Mouse (Mus musculus): ENCODE measurements at regions not wholly inside any gene's neighbourhood (a gene's known extent, or its start where the extent isn't known, plus 50 kb on each side); places are given as distances from the start of the nearest gene placed in this dataset.

DNA sequence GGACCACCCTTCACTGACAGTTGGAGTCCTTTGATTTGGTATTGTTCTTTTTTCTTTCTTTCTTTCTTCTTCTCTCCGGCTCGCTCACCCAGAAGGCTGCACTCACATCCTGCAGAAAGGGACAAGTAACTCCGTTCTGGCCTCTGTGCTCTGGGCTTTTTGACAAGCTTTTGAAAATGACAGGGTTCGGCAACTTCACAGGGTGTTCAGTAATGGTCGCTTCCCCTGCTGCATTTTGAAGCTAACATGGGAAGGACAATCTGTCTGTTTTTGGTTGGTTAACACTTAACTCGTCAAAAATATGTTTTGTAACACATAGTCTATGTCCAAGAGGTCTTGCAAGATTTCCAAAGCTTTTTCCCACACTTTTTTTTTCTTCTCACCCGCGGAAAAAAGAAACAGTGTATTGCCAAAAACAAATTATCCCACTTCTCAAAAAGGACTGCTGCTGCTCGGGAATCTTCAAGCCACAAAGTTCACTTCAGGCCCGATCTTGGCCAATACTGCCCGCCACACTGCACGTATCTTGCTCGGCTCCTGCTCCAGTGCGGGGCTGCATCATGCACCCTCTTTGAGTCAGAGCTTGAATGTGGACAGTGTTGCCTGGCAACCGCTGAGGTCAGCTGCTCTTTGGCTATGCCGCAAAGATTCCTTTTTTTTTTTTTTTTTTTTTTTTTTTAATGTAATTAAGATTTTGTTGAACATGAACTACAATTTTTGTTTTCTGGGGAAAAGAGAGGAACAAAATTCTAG is 209.4 kb upstream of the Inhba start:
- DNase-seq: peak; percentile 7 to 15

DNA sequence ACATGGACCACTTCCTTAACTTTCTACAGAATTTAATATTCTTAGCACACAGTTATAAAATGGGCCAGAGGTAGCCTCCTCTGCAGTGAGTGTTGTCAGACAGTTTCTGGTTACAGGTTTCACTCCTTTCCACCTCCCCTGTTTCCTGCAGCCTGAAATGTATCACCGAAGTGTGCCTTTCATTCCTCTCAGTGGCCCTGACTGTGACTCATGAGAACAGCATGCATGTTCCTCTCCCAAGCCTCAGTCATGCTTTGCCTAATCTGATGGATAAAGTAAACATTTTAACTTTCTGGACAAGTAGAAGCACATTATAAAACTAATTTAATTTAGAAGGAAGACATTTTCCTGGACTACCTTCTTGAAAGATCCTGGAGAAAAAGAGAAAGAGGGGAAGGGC is 207.7 kb upstream of the Inhba start:
- DNase-seq: no peak

DNA sequence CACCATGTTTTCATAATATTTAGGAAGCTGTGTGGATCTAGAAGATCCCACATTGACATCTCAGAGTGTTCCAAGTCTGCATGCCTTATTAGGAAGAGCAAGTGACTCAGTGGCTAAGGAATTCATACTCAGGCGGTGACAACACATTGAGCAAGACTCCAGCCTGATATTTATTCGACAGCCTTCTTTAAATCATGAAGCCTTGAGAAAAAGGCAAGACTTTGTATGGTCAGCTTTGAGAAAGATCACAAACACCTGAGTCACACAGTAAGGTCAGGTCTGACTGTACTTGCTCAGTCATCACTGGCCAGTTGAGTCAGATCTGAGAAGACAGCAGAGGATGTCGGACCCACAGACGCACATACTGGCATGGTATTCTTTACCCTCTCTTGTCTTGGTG is 204.7 kb upstream of the Inhba start:
- no peak for DNase-seq

DNA sequence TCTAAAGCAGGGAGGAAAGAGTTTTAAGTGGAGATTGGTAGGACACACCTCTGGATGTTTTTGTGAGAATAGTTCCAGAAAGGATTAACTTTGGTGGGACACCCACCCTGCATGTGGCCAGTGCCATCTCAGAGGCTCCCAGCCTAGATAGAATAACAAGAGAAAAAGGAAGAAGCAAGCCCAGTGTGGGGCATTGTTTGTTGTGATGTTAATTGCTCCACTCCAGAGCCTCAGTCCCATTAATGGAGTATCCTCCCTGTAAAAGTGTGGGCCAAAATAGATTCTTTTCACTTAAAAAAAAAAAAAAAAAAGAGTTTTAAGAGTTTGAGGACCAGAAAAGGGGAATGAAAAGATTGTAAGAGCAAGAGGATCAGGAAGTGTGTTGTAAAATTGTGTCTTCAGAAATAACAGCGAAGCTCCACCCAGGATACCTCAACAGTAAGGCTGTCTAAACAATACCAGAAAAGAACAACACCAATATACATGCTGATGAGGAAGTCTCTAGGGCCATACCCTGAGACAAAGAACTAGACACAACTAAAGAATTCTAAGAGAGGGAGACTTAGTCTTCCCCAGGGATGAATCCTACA is 189.3 kb upstream of the Inhba start:
- DNase-seq: no peak

DNA sequence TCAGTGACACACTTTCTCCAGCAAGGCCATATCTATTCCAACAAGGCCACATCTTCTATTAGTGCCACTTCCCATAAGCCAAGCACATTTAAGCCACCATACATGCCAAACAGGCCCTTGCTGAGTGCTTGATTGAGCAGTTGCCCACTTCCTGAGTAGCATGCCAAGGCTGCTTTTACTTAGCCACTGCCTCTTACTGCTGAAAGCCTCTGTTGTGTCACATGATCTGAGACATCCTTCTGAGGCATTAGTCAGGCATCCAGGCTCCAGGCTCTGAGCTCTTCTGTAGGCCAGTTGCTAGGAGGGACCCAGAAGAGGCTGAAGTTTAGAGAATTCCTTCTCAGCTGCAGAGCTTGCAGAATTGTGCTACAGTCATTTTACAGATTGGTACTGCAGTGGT is 165.8 kb upstream of the Inhba start:
- no peak for DNase-seq

DNA sequence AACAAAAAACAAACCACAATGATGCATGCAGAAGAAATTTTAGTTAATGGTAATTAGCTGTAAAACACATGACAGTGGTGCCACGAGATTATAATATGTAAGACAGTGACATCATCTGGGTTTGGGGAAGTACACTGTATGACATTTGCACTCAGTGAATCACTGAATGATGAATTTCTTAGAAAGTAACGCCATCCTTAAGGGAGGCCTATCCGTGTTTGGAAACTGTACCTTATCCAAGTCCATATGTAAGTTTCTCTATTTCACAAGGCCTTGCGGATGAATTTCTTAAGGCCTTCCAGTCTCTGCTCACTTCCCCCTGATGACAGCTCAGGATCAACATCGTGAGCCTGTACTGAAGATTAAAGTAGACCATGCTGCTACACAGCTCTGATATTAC is 163.6 kb upstream of the Inhba start:
- DNase-seq: no peak

DNA sequence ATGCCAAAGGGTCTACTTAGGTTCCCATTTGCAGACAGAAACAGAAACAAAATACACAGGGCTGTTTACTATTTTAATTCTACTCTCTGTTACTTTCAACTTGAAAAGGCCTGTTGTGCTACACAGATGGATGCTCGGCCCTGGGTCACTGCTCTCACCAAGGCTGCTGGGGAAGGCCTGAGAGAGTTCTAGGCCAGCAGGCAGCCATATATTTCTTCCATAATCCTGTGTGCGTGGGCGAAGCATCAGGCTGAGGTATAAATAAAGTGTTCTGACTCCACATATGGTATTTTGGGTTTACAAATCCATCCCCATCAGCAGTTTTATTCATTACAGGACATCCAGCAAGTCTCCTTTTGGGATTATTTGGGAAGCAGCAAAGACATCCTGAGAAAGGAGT is 162.5 kb upstream of the Inhba start:
- peak in 1 of 2 experiments; percentile 5 for DNase-seq

DNA sequence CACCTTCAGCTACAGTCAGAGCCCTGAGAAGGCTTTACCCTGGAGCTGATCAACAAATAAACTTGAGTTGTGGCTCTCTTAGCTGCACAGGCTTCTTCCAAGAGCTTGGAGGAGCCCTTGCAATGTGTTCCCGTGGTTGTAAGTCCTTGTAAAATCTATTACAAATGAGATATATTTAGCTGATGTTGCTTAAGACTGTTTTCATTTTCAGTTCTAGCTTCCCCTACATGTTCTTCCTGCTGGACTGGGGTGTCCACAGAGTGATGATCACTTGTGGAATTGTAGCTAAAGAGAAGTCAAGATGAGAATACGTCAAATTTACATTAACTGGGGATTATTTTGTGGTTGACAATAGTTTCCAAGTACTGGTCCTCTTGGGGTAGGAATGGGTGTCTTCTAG is 161.3 kb upstream of the Inhba start:
- no peak for DNase-seq

DNA sequence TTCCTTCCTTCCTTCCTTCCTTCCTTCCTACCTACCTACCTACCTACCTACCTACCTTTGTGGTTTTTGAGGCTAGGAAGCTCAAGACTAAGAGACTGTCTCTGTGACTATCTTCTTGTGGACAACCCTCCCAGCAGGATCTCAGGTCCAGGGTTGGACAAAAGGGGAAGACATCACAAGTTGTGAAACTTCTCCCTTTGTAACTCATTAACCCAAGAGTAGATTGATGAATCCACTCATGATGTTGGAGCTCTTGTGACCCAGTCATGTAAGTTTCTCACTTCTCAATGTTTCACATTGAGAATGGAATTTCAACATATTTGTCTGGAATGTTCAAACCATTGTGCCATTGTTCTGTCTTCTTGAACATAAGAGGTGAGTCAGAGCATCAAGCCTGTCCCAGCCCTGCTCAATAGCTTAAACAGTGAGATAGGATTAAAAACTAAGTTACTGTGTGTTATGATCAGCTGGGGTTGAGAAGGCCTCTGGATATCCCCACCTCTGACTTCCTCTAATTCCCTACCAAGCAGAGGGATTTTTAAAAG is 158.6 kb upstream of the Inhba start:
- no peak for DNase-seq

DNA sequence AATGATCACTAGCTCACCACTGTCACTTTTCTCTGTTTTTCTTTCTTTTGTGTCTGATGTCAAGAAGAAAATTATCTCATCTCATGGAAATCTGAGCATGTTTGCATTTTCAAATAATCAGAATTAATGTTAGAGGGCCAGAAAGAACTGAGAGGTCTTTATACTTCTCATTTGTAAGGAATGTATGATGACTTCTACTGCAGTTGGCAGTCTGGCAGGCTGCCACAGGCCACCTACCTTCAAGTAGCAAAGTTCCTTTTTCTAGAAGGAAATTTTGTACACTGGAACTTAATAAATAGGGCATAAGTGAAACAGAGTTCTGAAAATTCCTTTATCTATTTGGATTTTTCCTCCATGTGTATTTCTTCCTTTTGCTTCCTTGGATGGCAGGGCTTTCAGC is 148.7 kb upstream of the Inhba start:
- no peak for DNase-seq

DNA sequence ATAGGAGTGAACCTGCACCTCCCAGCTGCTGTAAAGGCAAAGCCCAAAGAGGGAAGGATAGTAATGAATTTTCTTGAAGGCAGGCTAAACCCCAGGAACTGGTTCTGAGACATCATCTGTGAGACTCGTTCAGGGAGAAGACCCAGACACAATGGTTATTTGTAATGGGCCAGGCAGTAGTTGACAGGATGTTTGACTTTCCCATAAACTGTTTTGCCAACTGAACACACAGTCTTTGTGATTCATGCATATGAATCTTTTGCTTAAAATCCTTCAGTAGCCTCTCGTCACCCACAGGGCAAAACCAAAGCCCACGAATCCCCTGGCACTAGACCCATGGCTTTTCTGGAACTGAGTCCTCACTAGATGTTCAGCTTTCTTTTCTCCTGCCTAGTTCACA is 148.3 kb upstream of the Inhba start:
- no peak for DNase-seq

DNA sequence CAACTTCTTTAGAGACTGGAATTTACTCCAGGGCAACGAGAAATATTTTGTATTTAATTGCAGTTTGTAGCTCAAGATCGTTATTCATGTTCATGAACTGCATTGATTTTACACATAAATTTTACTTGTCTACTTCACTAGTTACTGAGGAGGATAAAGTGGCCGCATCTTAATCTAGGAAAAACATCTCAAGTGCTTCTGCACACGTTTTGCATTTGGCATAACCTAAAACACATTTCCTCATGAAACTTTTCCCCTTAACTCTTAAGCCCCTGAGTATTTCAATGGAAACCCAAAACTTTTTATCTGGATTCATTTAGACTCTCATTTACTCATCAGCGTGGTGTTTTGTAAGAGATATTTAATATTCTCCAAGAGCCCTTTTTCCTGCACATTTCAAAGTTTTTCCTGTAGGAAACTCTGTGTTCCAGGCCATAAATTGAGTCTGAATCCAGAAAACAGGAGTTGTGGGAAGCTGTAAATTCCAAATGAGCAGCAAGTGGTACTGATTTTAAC is 144.5 kb upstream of the Inhba start:
- DNase-seq: no peak

DNA sequence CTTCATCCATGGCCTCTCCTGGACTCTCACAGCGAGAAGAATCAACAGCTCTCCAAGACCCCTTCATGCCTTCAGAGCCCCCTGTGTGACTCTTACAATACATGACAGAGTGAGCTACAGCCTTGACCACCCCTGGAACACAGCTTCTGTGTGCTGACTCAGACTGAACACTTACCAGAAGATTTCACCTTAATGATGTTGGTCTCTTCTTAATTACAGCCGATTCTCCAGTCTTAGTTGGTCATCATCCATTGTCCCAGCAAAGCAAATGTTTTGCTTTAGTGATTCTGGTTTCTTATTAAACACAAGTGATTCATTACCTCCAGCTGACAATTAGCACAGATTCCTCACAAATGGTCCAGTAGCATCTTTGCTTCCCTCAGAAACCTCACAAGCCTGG is 134.0 kb upstream of the Inhba start:
- DNase-seq: no peak

DNA sequence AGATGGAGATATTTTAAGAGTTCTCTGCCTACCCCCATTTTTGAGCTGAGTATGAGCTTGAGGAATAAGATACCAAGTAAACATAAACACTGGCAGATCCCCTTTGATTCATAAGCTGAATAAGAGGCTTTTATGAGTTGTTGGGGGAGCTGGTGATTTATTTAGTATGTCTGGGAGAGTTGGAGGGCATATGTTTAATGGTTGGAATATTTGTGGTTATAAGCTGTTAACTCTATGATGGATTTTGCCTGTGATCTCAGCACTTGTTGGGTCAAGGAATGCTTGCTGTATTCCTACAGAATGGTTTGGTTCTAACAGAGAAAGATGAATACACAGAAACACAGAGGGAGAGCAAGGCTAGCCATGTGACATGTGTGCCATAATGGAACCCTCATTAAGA is 132.1 kb upstream of the Inhba start:
- DNase-seq: no peak

DNA sequence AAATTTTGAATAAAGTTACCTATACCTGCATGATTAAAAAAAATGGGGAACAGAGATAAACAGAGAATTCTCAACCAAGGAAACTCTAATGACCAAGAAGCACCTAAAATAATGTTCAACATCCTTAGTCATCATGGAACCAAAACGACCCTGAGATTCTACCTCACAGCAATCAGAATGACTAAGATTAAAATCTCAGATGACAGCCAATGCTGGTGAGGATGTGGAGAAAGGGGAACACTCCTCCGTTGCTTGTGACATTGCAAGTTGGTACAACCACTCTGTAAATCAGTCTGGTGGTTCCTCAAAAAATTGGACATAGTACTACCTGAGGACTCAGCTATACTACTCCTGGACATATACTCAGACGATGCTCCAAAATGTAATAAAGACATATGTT is 120.9 kb upstream of the Inhba start:
- no peak for DNase-seq

DNA sequence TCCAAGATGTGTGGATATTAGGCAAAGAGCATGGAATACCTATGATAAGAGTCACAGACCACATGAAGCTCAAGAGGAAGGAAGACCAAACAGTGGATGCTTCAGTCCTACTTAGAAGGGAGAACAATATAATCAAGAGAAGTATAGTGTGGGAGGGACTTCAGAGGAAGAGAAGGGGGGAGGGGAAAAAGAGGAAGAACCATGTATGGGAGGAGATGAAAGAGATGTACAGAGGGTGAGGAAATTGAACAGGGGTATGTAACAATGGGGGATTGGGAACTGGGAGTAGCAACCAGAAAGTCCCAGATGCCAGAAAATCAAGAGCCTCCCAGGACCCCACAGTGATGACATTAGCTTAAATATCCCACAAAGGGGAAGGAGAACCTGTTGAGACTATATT is 120.2 kb upstream of the Inhba start:
- DNase-seq: no peak

DNA sequence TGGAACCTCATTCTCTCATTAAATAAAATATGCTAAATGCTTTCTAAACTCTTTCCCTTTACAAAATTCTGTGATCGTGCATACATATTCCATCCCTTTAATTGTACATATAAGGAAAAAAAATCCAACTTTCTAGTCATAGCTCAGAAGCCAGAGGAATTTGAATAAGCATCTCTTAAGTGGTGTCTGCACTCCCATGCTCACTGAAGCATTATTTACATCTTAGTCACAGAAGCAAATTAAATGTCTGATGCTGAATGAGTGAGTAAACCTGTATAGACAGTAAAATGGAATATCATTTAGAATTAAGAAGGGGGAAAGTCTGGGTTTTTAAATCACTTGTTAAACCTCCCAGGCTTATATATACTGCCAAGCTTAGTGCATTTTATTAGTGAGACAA is 113.5 kb upstream of the Inhba start:
- no peak for DNase-seq

DNA sequence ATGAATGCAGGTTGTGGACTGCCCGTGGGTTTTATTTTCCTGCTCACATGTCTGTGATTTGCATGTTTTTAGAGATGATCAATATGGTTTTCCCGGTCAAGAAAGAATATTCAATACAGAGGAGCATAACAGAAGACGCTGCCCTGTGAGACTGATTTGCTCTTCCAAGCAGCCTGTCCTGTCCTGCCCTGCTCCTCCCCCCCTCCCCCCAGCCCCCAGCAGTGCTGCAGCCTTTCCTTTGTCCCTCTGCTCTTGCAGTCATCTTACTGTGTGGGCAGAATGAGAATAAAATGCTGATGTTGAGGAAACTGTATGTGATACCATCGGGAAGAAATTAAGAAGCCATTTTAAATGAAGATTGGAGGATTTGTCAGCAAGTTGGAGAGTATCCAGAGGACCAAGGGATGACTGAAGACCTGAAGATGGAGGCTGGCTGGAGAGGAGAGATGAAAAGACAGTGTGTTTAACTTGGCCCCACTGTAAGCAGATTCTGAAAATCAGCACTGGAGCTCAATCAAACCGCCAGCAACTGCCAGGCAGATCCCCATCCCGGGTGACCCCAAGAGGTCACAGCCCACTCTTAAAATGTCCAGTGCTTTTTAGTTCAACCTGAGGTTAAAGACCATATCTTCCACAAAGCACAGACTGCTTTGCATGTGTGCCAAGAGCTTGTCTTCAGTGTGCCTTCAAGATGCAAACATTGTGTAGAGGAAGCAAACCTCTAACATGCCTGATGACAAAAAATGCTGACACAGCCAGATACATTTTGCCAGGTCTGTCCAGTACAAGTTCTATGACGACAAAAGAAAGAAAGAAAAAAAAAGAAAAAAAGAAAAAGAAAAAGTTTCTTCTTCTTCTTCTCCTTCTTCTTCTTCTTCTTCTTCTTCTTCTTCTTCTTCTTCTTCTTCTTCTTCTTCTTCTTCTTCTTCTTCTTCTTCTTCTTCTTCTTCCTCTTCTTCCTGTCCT is 109.7 kb upstream of the Inhba start:
- DNase-seq: peak in 1 of 2 experiments; percentile 4

DNA sequence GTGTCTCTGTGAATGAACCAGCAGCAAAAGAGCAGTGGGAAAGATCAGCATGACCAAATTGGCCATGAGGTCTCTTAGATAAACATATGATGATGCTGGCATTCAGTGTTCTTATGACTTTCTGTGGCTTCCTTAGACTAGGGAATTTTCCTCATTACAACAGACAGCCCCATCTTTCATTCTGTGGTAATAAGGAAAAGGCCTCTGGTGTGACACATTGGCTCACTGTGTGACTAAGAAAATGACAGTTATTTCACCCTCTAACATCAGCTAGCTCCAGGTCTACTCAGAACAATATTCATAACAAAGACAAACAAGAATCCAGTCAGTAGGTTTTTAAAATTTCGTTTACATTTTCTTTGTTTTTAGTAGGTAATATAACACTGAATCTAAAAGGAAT is 103.8 kb upstream of the Inhba start:
- no peak for DNase-seq

DNA sequence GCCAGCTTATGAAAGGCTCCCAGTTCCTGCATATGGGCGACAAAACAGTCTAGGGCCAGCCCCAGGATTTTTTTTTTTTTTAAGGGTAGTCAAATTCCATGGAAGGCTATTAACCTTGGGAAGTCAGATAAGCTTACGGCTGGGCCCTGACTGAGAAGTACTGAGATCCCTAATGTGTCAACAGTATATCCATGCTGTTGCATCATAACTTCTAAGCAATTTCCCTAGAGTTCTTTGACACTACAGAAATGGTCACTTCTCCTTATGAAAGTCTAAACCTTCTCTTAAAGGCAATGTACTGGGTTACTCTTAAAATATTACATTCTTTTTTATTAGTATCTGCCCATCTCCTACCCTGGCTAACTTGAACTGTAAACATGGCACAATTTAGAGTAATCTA is 101.1 kb upstream of the Inhba start:
- no peak for DNase-seq

DNA sequence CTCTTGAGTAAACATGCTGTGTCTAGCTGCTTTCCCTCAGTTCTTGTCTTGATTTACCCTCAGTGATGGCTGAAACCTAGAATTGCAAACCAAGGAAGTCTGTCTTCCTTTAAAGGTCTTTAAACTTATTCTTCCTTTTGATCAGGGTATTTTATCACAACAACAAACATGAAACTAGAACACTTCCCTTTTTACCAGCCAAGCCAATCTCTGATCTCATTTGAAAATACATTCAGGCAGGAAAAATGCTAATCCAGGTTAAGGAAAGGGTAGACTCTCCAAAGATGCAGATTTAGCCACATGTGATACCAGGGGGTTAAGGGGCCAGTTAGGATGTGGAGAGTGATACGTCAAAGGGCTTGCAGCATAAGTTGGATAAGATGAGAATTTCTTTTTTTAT is 100.4 kb upstream of the Inhba start:
- DNase-seq: no peak

DNA sequence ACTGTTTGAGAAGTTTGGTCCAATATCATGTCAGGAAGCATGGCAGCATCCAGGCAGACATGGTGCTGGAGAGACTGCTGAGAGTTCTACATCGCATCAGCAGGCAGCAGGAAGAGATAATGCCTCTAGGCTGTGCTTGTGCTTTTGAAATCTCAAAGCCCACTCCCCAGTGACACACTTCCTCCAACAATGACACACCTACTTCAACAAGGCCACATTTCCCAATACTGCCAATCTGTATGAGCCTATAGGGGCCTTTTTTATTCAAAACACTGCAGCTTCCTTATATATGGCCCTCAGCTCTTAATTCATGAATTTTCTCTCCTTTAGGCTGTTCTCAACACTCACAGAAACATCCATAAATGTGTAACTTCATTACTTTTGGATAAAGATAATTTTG is 97.4 kb upstream of the Inhba start:
- DNase-seq: no peak

DNA sequence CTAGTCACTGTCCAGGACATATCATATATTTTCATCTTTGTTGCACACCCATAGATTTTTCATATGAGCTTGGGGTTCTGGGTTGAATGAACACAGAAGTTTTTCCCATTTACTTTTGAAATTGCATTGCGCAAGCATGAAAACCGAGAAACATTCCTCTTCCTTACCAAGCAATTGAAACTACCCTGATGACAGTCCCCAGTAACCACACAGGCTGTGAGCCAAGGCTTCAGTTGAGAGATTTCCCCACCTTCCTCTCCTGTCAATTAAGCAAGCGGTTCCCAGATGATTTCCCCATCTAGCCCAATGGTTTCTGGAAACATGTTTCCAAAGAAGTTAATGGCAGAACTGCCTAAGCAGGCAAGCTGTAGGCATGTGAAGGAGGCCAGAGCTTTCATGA is 81.8 kb upstream of the Inhba start:
- DNase-seq: no peak

Measured in kidney, postnatal 4 days (tissue).